Mouse (Mus musculus): Measurements from ENCODE around the gene Ednra.

DNA sequence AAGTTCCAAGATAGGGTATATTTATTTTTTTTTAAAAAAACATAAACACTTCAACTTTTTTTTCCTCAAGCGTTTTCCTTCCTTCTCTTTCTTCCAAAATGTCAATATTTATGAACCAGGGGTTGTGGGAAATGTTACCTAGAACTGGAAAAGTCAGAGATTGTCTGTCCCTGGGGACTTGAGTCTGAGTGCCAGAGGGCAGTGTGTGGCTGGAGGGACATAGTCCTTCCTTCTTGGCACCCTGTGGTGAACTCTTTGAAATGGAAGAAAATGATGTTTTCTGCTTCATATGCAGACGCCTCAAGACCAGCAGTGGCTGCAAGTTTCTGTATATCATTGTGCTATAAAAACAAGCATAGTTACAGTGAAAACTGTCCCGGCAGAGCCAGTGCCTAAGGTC, 93.6 kb downstream of the Ednra start:
- TF ChIP-seq POLR2A (IDR thresholded peaks at IDR 0.05; ENCODE audit: borderline replicate concordance, extremely low read depth, low read depth, low read length): no peak
- no peak for TF ChIP-seq CTCF (IDR thresholded peaks at IDR 0.05; ENCODE audit: insufficient read depth, low read length)

All from lung, adult 2 months (tissue).